Mouse (Mus musculus): ENCODE results near the gene Ppt2. TPM values are rescaled to one million over a fixed set of nuclear protein-coding genes. Genes with fewer than 3 reads are reported as not detected.

Gene Ppt2
- polyA plus RNA-seq, 1 experiment = 30.2 TPM

DNA sequence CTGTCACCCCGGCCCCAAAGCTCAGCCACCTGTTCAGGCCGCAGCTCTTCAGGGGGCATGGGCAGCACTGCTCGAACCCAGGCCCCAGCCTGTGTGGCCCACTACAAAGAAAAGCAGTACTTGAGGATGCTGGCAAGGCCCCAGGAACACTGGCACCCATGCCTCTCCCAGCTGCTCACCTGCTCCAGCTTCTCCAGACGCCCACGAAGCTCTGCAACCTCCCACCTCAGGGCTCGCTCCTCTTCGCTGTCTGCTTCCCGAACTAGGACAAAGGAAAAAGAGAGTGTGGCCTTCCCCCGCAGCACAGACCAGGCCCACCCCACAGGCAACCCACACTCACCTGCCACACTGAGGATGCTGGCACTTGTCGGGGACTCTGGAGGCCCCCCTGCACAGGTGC lies 14.5 kb downstream of the Ppt2 start:
- Histone ChIP-seq H3K27ac (replicated peaks; ENCODE audit: low read depth, low read length) (no peak overlapping the region), H3K4me3 (ENCODE audit: insufficient read depth, low read depth, low read length) (no peak overlapping the region), H3K4me1 (ENCODE audit: control insufficient read depth, insufficient read depth, insufficient read length, low read length) (no peaks in the 10 kb centered on the region)

DNA sequence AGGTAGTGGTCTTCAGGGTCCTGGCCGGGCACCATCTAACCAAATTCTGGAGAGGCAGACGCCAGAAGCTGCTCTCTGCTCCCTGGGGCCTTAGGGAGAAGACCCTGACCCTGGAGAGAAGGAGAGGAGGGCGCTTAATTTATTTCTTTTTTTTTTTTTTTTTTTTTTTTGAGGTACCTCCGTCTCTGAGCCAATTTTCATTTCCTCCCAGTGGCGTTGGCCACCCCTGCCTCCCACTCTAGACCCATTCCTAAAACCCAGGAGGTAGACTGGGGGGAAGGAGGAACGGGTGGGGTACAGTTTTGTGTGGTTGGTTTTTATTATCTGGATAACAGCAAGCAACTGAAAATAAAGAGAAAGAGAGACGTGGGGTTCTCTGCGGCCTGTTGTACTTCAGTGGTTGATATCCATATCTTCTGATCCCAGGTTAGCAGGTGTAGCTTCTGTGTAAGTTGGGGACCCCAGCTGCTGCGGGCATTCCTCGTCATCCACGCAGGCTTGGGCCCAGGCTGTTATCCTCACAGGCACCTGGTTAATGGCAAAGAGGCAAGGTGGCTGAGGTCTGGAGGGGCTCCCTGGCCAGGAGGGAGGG lies 15.2 kb downstream of the Ppt2 start:
- H3K4me3 ChIP-seq (ENCODE audit: insufficient read depth, low read depth, low read length) = no peak overlapping the region
- no peak overlapping the region for H3K27ac ChIP-seq (replicated peaks; ENCODE audit: low read depth, low read length)
- 0 out of 2 replicates have a peak, but pooled peaks cover 3% of the 10 kb centered on the region for H3K4me1 ChIP-seq (ENCODE audit: control insufficient read depth, insufficient read depth, insufficient read length, low read length)

DNA sequence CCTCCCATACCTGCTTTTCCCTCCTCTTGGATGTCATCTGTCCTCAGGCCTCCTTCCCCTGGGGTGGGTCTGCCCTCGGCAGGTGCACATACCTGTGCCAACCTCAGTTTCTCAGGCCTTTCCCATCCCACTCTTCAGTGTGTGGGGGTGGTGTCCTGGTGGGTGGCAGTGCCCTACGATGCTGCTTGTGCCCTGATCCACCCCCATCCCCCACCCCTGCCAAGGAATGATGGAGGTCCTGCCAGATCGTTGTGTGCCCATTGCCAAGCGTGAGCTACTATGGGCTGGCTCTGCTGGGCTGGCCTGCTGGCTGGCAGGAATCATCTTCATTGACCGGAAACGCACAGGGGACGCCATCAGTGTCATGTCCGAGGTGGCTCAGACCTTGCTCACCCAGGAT lies 17.3 kb downstream of the Ppt2 start:
- peaks cover 11% of the 10 kb centered on the region; the same call in 1 of the 2 replicates for H3K4me1 ChIP-seq (ENCODE audit: control insufficient read depth, insufficient read depth, insufficient read length, low read length)
- no peak overlapping the region for H3K27ac ChIP-seq (replicated peaks; ENCODE audit: low read depth, low read length)
- H3K4me3 ChIP-seq (ENCODE audit: insufficient read depth, low read depth, low read length) = no peak overlapping the region

DNA sequence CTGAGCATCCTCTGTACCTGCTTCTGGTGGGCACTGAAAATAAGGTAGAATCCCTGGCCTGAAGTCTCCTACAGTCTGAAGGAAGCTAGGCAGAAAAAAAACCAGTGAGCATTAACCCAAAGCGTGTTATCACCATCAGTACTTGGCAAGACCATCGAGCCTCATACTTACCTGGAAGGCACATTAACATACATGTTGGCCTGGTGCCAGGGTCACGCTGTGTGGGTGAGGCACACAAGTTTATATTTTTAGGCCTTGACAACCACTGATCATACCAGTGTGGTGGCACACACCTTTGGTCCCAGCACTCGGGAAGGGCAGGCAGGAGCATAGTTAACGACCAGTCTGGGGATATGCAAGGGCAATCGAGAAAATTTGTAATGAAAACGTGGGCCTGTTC lies 20.3 kb downstream of the Ppt2 start:
- Histone ChIP-seq H3K4me1 (ENCODE audit: control insufficient read depth, insufficient read depth, insufficient read length, low read length) (peaks cover 14% of the 10 kb centered on the region), H3K4me3 (ENCODE audit: insufficient read depth, low read depth, low read length) (no peak overlapping the region), H3K27ac (replicated peaks; ENCODE audit: low read depth, low read length) (0 out of 2 replicates have a peak overlapping the region, but pooled peaks have one; percentile 16)

DNA sequence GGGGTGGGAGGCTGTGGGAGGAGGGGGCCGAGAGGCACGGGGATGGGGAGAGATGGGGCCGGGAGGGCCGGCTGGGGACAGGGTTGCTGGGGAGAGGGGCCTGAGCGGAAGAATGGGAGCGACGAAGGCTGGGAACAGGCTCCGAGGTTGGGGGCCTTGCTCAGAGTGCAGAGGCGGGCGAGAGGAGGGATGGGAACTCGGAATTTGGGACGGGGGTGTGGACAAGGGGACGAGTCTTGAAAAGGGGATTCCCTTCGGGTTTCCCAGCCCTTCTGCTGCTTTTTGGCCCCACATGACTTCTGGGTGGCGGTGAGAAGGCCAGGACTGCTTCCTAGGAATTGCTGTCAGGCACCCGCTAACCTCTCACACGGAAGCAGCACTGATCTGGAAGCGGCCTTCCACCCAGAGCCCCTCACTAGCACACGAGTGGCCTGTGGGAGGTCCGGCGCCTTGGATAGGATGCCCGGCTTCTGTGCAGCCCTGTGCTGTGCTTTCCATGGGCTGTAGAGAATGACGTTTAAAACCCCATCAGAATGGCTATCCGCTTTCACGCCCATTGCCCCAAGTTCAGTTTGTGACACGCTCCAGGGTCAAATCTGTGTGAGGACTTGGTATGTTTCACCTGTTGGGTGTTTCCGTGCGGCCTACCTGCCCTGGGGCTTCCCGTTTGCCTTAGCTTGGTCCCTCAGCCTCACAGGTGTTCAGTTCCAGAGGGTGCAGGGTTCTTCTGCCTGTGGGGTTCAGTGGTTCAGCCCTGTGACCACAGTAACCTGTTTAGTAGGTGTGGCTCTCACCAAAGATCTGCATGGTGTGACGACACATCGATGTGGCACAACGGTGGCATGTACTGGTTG lies 21.9 kb downstream of the Ppt2 start:
- peak overlapping the region; percentile 48 for H3K27ac ChIP-seq (replicated peaks; ENCODE audit: low read depth, low read length)

DNA sequence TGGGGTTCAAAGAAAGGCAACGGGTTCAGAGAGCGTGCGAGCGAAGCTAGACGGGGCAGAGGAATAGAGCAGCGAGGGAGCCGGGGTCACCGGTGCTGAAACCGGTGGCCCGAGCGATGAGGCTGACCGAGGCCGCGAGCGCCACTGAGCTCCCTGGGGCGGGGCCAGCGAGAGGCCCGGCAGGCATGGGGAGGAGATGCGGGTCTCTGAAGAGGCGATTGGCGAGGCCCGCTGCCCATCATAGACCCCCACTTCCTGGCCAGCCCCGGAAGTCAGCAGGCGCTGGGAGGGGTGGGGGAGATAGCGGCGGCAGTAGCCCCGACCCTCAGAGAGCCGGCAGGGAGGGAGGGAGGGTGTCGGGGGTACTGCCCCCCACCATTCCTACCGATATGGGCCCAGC lies 22.7 kb downstream of the Ppt2 start:
- H3K4me1 ChIP-seq (ENCODE audit: control insufficient read depth, insufficient read depth, insufficient read length, low read length) = peaks cover 14% of the 10 kb centered on the region

More for the DNA sequence above, 21.9 kb downstream of the Ppt2 start:
- H3K4me1 ChIP-seq (ENCODE audit: control insufficient read depth, insufficient read depth, insufficient read length, low read length) = peaks cover 14% of the 10 kb centered on the region
- H3K4me3 ChIP-seq (ENCODE audit: insufficient read depth, low read depth, low read length) = peak overlapping the region; percentile 75

DNA sequence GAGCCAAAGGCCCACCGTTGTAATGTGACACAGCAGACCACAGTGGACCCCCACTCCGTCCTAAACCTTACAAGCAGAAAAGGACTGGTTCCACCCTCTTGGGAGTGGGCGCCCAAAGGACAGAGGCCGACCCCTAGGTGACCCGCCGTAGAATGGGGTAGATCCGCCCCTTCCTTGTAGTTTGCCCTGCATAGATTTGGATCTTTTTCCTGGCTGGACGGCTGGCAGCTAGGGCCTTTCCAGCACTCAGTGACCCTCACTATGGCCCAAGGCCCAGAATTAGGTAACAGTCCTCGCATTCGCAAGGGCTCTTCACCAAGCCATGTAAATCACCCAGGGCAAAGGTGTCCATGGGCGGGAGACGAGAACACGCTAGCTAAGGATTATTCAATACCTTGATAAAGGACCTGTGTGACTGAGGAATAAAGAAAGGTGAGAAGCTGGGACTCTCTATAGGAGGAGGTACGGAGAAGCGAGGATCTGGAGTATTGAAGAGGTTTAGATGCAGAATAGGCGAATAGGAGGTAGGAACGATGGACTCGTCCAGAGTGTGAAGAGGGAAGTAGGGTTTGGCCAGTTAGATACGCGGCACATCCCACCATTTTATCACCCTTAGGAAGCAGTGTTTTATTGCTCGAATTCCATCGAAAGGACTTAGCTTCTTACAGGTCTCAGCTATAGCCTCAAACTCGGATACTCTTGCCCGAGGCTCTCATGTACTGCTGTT lies 23.6 kb downstream of the Ppt2 start:
- peaks cover 14% of the 10 kb centered on the region for H3K4me1 ChIP-seq (ENCODE audit: control insufficient read depth, insufficient read depth, insufficient read length, low read length)

More for the DNA sequence above, 22.7 kb downstream of the Ppt2 start:
- peak overlapping the region; percentile 98 for H3K27ac ChIP-seq (replicated peaks; ENCODE audit: low read depth, low read length)
- H3K4me3 ChIP-seq (ENCODE audit: insufficient read depth, low read depth, low read length) = peak overlapping the region; percentile 75

DNA sequence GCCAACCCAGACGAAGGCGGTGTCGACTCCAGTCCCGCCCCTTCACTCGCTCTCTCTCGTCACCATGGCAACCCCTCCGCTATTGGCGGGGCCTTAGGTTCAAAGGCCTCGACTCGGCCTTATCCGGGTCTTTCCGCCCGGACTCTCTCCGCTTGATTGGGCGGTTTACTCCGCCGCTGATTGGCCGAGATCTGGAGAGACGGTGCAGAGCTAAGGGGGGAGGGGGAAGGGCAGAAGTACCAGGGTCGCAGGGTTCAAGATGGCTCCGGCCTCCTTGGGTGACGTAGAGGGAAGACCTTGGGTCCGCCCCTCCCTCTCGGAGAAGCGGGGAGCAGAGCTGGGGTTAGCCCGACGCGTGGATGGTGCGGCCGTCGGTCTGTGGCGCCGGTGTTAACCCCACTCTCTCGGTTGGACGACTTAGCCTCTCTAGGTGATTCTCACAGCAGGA lies 24.2 kb downstream of the Ppt2 start, which contains the start of gene Agpat1:
TSS of gene Agpat1 (plus strand) at position 202 of the 448 bp plus-strand sequence.
- Histone ChIP-seq H3K4me3 (ENCODE audit: insufficient read depth, low read depth, low read length) (peak within 1 kb of the TSS; percentile 75), H3K27ac (replicated peaks; ENCODE audit: low read depth, low read length) (peak within 1 kb of the TSS; percentile 98), H3K4me1 (ENCODE audit: control insufficient read depth, insufficient read depth, insufficient read length, low read length) (peaks cover 14% of the 10 kb centered on the region)

More for the DNA sequence above, 23.6 kb downstream of the Ppt2 start:
- H3K4me3 ChIP-seq (ENCODE audit: insufficient read depth, low read depth, low read length) = peak overlapping the region; percentile 75
- peak overlapping the region; percentile 98 for H3K27ac ChIP-seq (replicated peaks; ENCODE audit: low read depth, low read length)

DNA sequence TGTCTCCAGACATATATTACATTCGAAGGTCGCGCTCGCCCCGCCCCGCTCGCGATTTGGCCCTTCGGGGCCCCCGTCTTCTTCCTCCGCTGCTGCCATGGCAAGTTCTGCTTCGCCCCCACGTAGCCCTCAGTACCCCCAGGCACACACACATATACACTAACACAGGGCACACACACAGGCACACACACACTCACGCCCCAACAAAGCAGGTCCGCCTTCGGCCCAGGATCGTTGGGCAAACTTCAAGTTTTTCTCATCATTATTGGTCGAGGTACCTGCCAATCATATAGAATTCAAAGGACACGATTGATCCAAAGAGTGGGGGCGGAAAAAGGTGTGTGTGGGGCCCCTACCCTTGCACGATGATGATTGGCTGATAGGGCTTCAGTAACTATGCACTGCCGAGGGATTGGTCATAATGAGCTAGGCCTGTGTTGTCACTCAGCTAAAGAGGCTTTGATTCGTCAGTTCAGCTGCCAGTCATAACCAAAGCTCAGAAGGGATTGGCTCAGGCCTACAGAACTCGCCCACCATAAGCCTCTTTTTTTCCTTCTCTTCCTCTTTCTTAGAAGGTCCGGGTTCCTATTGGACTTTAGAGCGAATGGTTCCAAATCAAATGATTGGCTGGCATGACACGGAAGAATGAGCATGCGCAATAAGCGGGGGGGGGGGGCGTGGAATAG lies 24.8 kb downstream of the Ppt2 start, which contains the start of gene Rnf5:
TSS of gene Rnf5 (minus strand) at position 316 of the 686 bp plus-strand sequence.
- peak within 1 kb of the TSS; percentile 98 for H3K27ac ChIP-seq (replicated peaks; ENCODE audit: low read depth, low read length)
- H3K4me3 ChIP-seq (ENCODE audit: insufficient read depth, low read depth, low read length) = peak within 1 kb of the TSS; percentile 75
- peaks cover 13% of the 10 kb centered on the region for H3K4me1 ChIP-seq (ENCODE audit: control insufficient read depth, insufficient read depth, insufficient read length, low read length)

DNA sequence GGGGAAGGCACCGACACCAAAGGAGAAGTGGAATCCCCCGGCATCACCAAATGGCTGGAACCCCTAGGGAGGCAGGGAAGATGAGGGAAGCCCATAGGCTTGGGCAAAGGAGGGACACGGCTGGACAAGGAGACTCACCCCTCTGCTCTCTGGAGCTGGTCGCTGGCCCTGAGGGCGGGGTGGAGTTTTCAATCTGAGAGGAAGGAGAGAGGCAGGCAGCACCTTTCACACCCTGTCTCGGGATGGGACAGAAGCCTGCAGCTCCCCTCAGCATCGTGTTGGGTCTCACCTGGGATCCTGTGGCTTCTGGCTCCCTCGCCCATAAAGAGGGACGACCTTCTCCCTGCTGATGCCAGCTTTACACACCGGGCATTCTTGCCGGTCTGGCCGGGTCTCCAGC lies 26.5 kb downstream of the Ppt2 start:
- peaks cover 8% of the 10 kb centered on the region for H3K4me1 ChIP-seq (ENCODE audit: control insufficient read depth, insufficient read depth, insufficient read length, low read length)
- no peak overlapping the region for H3K27ac ChIP-seq (replicated peaks; ENCODE audit: low read depth, low read length)
- no peak overlapping the region for H3K4me3 ChIP-seq (ENCODE audit: insufficient read depth, low read depth, low read length)

DNA sequence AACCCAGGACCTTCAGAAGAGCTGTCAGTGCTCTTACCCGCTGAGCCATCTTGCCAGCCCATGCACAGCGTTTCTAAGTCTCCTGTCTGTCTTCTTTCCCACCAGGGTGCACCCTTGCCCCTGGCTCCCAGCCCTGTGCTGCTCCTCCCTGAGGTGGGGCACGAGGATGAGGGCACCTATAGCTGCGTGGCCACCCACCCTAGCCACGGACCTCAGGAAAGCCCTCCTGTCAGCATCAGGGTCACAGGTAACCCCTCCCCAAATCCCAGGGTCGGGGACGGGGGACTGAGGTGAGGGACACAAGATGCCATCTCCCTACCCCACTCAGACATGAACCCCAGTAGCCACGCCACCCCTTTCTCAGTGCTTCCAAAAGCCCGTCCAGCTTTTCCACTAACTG lies 28.4 kb downstream of the Ppt2 start:
- Histone ChIP-seq H3K27ac (replicated peaks; ENCODE audit: low read depth, low read length) (no peak overlapping the region), H3K4me3 (ENCODE audit: insufficient read depth, low read depth, low read length) (no peak overlapping the region)

DNA sequence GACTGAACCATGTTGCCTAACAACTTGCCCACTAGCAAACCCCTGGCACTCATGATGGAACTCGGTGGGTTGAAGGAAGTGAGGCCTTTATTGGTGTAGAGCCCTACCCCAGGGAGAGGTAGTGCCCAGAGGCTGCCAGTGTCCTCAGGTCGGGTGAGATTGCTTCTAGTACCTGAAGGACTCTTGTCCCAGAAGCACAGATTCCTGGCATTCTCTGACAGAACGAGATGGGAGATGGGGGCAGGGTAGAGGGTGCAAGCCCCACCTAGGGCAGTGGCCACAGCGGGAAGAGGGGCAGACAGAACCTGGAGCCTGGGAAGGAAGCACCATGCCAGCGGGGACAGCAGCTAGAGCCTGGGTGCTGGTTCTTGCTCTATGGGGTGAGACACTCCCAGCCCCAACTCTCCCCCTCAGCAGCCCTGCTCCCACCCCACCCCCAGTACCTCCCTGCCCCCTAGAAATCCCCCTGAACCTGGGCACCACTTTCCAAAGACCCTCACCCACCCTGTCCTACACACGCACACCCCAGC lies 30.7 kb downstream of the Ppt2 start, which contains the start of gene Ager:
TSS of gene Ager (plus strand) at position 297 of the 530 bp plus-strand sequence.
- Histone ChIP-seq H3K4me3 (ENCODE audit: insufficient read depth, low read depth, low read length) (no peak within 1 kb of the TSS), H3K27ac (replicated peaks; ENCODE audit: low read depth, low read length) (peak within 1 kb of the TSS; percentile 8; the same call in 1 of the 2 replicates), H3K4me1 (ENCODE audit: control insufficient read depth, insufficient read depth, insufficient read length, low read length) (no peaks in the 10 kb centered on the region; the same call in 1 of the 2 replicates)

More for the DNA sequence above, 28.4 kb downstream of the Ppt2 start:
- peaks cover 3% of the 10 kb centered on the region; the same call in 1 of the 2 replicates for H3K4me1 ChIP-seq (ENCODE audit: control insufficient read depth, insufficient read depth, insufficient read length, low read length)

DNA sequence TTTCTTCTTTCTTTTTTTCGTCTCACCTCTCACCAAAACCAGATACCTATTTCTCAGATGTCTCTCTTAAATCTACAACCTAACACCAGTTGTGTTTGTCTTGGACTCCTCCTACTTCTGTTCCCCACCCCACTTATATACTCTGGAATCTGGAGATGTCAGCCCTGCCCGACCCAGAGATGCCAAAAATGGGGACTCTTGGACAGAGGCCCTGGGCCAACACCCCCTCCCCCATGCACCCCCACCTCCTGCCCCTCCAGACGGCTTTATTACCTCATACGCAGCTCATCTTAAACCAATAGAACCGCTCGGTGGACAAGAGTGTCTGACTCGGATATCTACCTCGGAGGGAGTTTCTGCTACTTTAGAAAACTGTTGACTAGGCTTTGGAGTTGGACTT lies 32.2 kb downstream of the Ppt2 start:
- H3K4me3 ChIP-seq (ENCODE audit: insufficient read depth, low read depth, low read length) = no peak overlapping the region
- no peaks in the 10 kb centered on the region; the same call in 1 of the 2 replicates for H3K4me1 ChIP-seq (ENCODE audit: control insufficient read depth, insufficient read depth, insufficient read length, low read length)
- H3K27ac ChIP-seq (replicated peaks; ENCODE audit: low read depth, low read length) = no peak overlapping the region
